Mouse (Mus musculus) heart, embryonic 13.5 days (tissue): ENCODE results near the gene Kcng3. TPM values are rescaled to one million over a fixed set of nuclear protein-coding genes. Genes with fewer than 3 reads are reported as not detected.
A peak's percentile ranks its signal among the peaks of the same experiment; 100 is the strongest.

Experiments used
- ATAC-seq: fragments of 200-750 bp; cut with Nextera tagmentation; 2 replicates; pipeline ENCODE4 v1.8.0; 2017; ENCODE audit warnings: moderate TSS enrichment; ENCODE audit not compliant: insufficient number of reproducible peaks, low FRiP score, low TSS enrichment; ENCODE audit errors: extremely low read depth
- H3K27ac ChIP-seq: fragments of 300-500 bp; sonication (generic); replicated peaks from 2 replicates; pipeline ENCODE4 v1.5.1; 2015; ENCODE audit warnings: moderate library complexity, mild to moderate bottlenecking, inconsistent platforms
- H3K27me3 ChIP-seq: fragments of 300-500 bp; sonication (generic); replicated peaks from 2 replicates; pipeline ENCODE4 v1.6.1; 2015; ENCODE audit warnings: mild to moderate bottlenecking, inconsistent platforms
- H3K36me3 ChIP-seq: fragments of 300-500 bp; sonication (generic); 2 replicates; pipeline ENCODE4 v1.6.1; 2015; ENCODE audit warnings: mild to moderate bottlenecking, inconsistent platforms
- H3K4me1 ChIP-seq: fragments of 300-500 bp; sonication (generic); 2 replicates; pipeline ENCODE4 v1.6.1; 2015; ENCODE audit warnings: inconsistent platforms
- H3K4me2 ChIP-seq: fragments of 300-500 bp; sonication (generic); 2 replicates; pipeline ENCODE4 v1.6.1; 2015; ENCODE audit warnings: inconsistent platforms, mild to moderate bottlenecking, moderate library complexity
- H3K4me3 ChIP-seq: fragments of 300-500 bp; sonication (generic); 2 replicates; pipeline ENCODE4 v1.5.1; 2015; ENCODE audit warnings: moderate library complexity, mild to moderate bottlenecking, inconsistent platforms
- H3K9ac ChIP-seq: fragments of 300-500 bp; sonication (generic); 2 replicates; pipeline ENCODE4 v1.6.1; 2015; ENCODE audit warnings: inconsistent platforms, mild to moderate bottlenecking, moderate library complexity
- H3K9me3 ChIP-seq: fragments of 300-500 bp; sonication (generic); 2 replicates; pipeline ENCODE4 v1.6.1; 2016; ENCODE audit warnings: inconsistent platforms
- whole genome bisulfite sequencing: fragments of 180-500 bp; shearing (Covaris S2); methylation state at CpG from one replicate; pipeline ENCODE4 v1.1.7; 2015; ENCODE audit warnings: mixed read lengths; 5-methylcytosine and 5-hydroxymethylcytosine counted together
- polyA plus RNA-seq: library from polyadenylated mRNA; unstranded; fragments of >200 nt; fragmentation: Nextera tagmentation; extraction: Ambion mirVana; gene quantifications from 2 replicates; pipeline ENCODE4 v1.2.1, GENCODE M21; 2015

The Kcng3 gene
- polyA plus RNA-seq, 1 experiment from 2014 or later, result not detected

- H3K4me3 ChIP-seq, result no peak overlapping the region
- WGBS, result 80% methylated on average over 4 of the region's 4 CpGs
- H3K9ac ChIP-seq, result no peak overlapping the region
- no peaks in the 10 kb centered on the region; the same call in 1 of the 2 replicates for H3K4me1 ChIP-seq
- ATAC-seq, result no peak
- H3K9me3 ChIP-seq, result peaks cover 4% of the 10 kb centered on the region; the same call in 1 of the 2 replicates
- peaks cover 3% of the 10 kb centered on the region; the same call in 1 of the 2 replicates for H3K27me3 ChIP-seq
- no peak overlapping the region for H3K4me2 ChIP-seq
- H3K36me3 ChIP-seq, result no peaks in the 10 kb centered on the region
- H3K27ac ChIP-seq, result no peak overlapping the region
These were observed 22.2 kb downstream of the Kcng3 start for GRCm38 (mm10) chr17:83609532-83609931.

- Histone ChIP-seq H3K4me3 (no peak overlapping the region), H3K4me1 (no peaks in the 10 kb centered on the region), H3K4me2 (no peak overlapping the region), H3K27me3 (no peaks in the 10 kb centered on the region), H3K9me3 (no peaks in the 10 kb centered on the region), H3K36me3 (no peaks in the 10 kb centered on the region), H3K9ac (no peak overlapping the region), H3K27ac (no peak overlapping the region)
- ATAC-seq, result no peak
- 87% methylated on average over 12 of the region's 12 CpGs for WGBS
These were observed 30.7 kb downstream of the Kcng3 start for GRCm38 (mm10) chr17:83600976-83601375.

GRCm38 (mm10) chr17:83595966-83596365, 35.7 kb downstream of the Kcng3 start:
- ATAC-seq, result no peak
- no peak overlapping the region for H3K4me2 ChIP-seq
- no peaks in the 10 kb centered on the region for H3K4me1 ChIP-seq
- H3K9ac ChIP-seq, result no peak overlapping the region
- 77% methylated on average over 7 of the region's 7 CpGs for WGBS
- no peaks in the 10 kb centered on the region for H3K9me3 ChIP-seq
- H3K27ac ChIP-seq, result no peak overlapping the region
- no peak overlapping the region for H3K4me3 ChIP-seq
- H3K27me3 ChIP-seq, result no peaks in the 10 kb centered on the region
- H3K36me3 ChIP-seq, result no peaks in the 10 kb centered on the region

- H3K27ac ChIP-seq, result no peak overlapping the region
- H3K4me3 ChIP-seq, result no peak overlapping the region
- WGBS, result 67% methylated on average over 8 of the region's 8 CpGs
- no peak overlapping the region for H3K4me2 ChIP-seq
- no peaks in the 10 kb centered on the region for H3K27me3 ChIP-seq
- H3K4me1 ChIP-seq, result no peaks in the 10 kb centered on the region
- no peak overlapping the region for H3K9ac ChIP-seq
- ATAC-seq, result no peak
- no peaks in the 10 kb centered on the region for H3K9me3 ChIP-seq
- no peaks in the 10 kb centered on the region for H3K36me3 ChIP-seq
These were observed 37.2 kb downstream of the Kcng3 start for GRCm38 (mm10) chr17:83594526-83594925.

- H3K4me2 ChIP-seq, result no peak overlapping the region
- H3K27me3 ChIP-seq, result no peaks in the 10 kb centered on the region
- 82% methylated on average over 10 of the region's 10 CpGs for WGBS
- no peak overlapping the region for H3K27ac ChIP-seq
- peaks cover 4% of the 10 kb centered on the region; the same call in 1 of the 2 replicates for H3K9me3 ChIP-seq
- H3K4me1 ChIP-seq, result no peaks in the 10 kb centered on the region
- no peak for ATAC-seq
- H3K4me3 ChIP-seq, result no peak overlapping the region
- H3K9ac ChIP-seq, result no peak overlapping the region
- H3K36me3 ChIP-seq, result no peaks in the 10 kb centered on the region
These were observed 38.3 kb downstream of the Kcng3 start for GRCm38 (mm10) chr17:83593396-83593795.

- Histone ChIP-seq H3K27me3 (no peaks in the 10 kb centered on the region), H3K9me3 (peaks cover 4% of the 10 kb centered on the region; the same call in 1 of the 2 replicates), H3K4me3 (no peak overlapping the region), H3K4me1 (no peaks in the 10 kb centered on the region), H3K27ac (no peak overlapping the region), H3K36me3 (no peaks in the 10 kb centered on the region), H3K9ac (no peak overlapping the region), H3K4me2 (no peak overlapping the region)
- WGBS, result 76% methylated on average over 6 of the region's 6 CpGs
- ATAC-seq, result no peak
These were observed 42.9 kb downstream of the Kcng3 start for GRCm38 (mm10) chr17:83588663-83589341.

- ATAC-seq, result no peak
- Histone ChIP-seq H3K9me3 (peaks cover 4% of the 10 kb centered on the region; the same call in 1 of the 2 replicates), H3K4me1 (no peaks in the 10 kb centered on the region), H3K27me3 (no peaks in the 10 kb centered on the region), H3K4me2 (no peak overlapping the region), H3K27ac (no peak overlapping the region), H3K4me3 (no peak overlapping the region), H3K9ac (no peak overlapping the region), H3K36me3 (no peaks in the 10 kb centered on the region)
- WGBS, result 82% methylated on average over 8 of the region's 8 CpGs
These were observed 44.0 kb downstream of the Kcng3 start for GRCm38 (mm10) chr17:83587731-83588130.

GRCm38 (mm10) chr17:83582585-83582984, 49.1 kb downstream of the Kcng3 start:
- Histone ChIP-seq H3K9me3 (no peaks in the 10 kb centered on the region), H3K27ac (peak overlapping the region; percentile 53), H3K9ac (no peak overlapping the region), H3K4me2 (no peak overlapping the region), H3K36me3 (no peaks in the 10 kb centered on the region), H3K4me3 (no peak overlapping the region), H3K4me1 (no peaks in the 10 kb centered on the region), H3K27me3 (no peaks in the 10 kb centered on the region)
- no peak for ATAC-seq
- WGBS, result 49% methylated on average over 2 of the region's 2 CpGs

- H3K36me3 ChIP-seq, result no peaks in the 10 kb centered on the region
- no peaks in the 10 kb centered on the region for H3K27me3 ChIP-seq
- no peaks in the 10 kb centered on the region for H3K4me1 ChIP-seq
- H3K9ac ChIP-seq, result no peak overlapping the region
- ATAC-seq, result no peak
- no peak overlapping the region for H3K4me3 ChIP-seq
- H3K27ac ChIP-seq, result no peak overlapping the region; the same call in 1 of the 2 replicates
- H3K9me3 ChIP-seq, result no peaks in the 10 kb centered on the region
- WGBS, result 86% methylated on average over 5 of the region's 5 CpGs
- no peak overlapping the region for H3K4me2 ChIP-seq
These were observed 51.0 kb downstream of the Kcng3 start for GRCm38 (mm10) chr17:83580734-83581133.

GRCm38 (mm10) chr17:83576810-83577371, 54.8 kb downstream of the Kcng3 start:
- H3K4me3 ChIP-seq, result no peak overlapping the region
- H3K27me3 ChIP-seq, result no peaks in the 10 kb centered on the region
- 79% methylated on average over 11 of the region's 11 CpGs for WGBS
- H3K9me3 ChIP-seq, result no peaks in the 10 kb centered on the region
- H3K4me2 ChIP-seq, result no peak overlapping the region
- no peaks in the 10 kb centered on the region for H3K36me3 ChIP-seq
- H3K27ac ChIP-seq, result no peak overlapping the region
- ATAC-seq, result no peak
- H3K9ac ChIP-seq, result no peak overlapping the region
- peaks cover 5% of the 10 kb centered on the region; the same call in 1 of the 2 replicates for H3K4me1 ChIP-seq

GRCm38 (mm10) chr17:83574615-83575014, 57.1 kb downstream of the Kcng3 start:
- no peak overlapping the region for H3K9ac ChIP-seq
- H3K27ac ChIP-seq, result no peak overlapping the region
- no peaks in the 10 kb centered on the region for H3K27me3 ChIP-seq
- no peak overlapping the region for H3K4me3 ChIP-seq
- H3K4me1 ChIP-seq, result peaks cover 5% of the 10 kb centered on the region; the same call in 1 of the 2 replicates
- no peaks in the 10 kb centered on the region for H3K36me3 ChIP-seq
- no peak for ATAC-seq
- H3K9me3 ChIP-seq, result no peaks in the 10 kb centered on the region
- 85% methylated on average over 8 of the region's 8 CpGs for WGBS
- no peak overlapping the region for H3K4me2 ChIP-seq

- H3K9me3 ChIP-seq, result no peaks in the 10 kb centered on the region
- ATAC-seq, result no peak
- WGBS, result 61% methylated on average over 6 of the region's 6 CpGs
These were observed 58.6 kb downstream of the Kcng3 start for GRCm38 (mm10) chr17:83573128-83573527.

More at GRCm38 (mm10) chr17:83573128-83573527, 58.6 kb downstream of the Kcng3 start:
- H3K9ac ChIP-seq, result no peak overlapping the region
- no peaks in the 10 kb centered on the region for H3K36me3 ChIP-seq
- peaks cover 5% of the 10 kb centered on the region; the same call in 1 of the 2 replicates for H3K4me1 ChIP-seq
- no peaks in the 10 kb centered on the region for H3K27me3 ChIP-seq
- H3K27ac ChIP-seq, result no peak overlapping the region
- H3K4me2 ChIP-seq, result no peak overlapping the region
- H3K4me3 ChIP-seq, result no peak overlapping the region
